Mouse (Mus musculus) ES-E14 (cell line): Measurements from ENCODE around the gene Hgfac. TPM values are rescaled to one million over a fixed set of nuclear protein-coding genes. Genes with fewer than 3 reads are reported as not detected.

Experiments used
- DNase-seq: peaks from one replicate; pipeline ENCODE4 v3.0.0-alpha.2; 2013; ENCODE audit warnings: low read depth, low spot score
- H3K27ac ChIP-seq: 2 replicates; pipeline ENCODE4 v1.5.1; 2012; ENCODE audit warnings: low read depth, mild to moderate bottlenecking, low read length, moderate library complexity, mixed read lengths; ENCODE audit not compliant: poor library complexity, insufficient read depth, severe bottlenecking
- H3K36me3 ChIP-seq: 2 replicates; pipeline ENCODE4 v1.6.1; 2012; ENCODE audit warnings: mild to moderate bottlenecking, low read length, moderate library complexity, mixed read lengths; ENCODE audit not compliant: control insufficient read depth, poor library complexity, insufficient read depth, severe bottlenecking
- H3K4me1 ChIP-seq, 2 experiments: fragments of 150-350 bp in 1 of 2; sonication (generic) in 1 of 2; 2 replicates each; pipeline ENCODE4 v1.6.1; 2012; ENCODE audit warnings: low read length in 2 of 2, mild to moderate bottlenecking in 1 of 2, mixed read lengths in 1 of 2; ENCODE audit not compliant: control insufficient read depth in 2 of 2, insufficient read depth in 2 of 2, poor library complexity in 1 of 2
- H3K4me3 ChIP-seq, 2 experiments: fragments of 150-350 bp in 1 of 2; sonication (generic) in 1 of 2; 2 replicates each; pipeline ENCODE4 v1.5.1; 2012; ENCODE audit warnings: low read length in 2 of 2, low read depth in 1 of 2, mild to moderate bottlenecking in 1 of 2, mixed read lengths in 1 of 2; ENCODE audit not compliant: insufficient read depth in 1 of 2, poor library complexity in 1 of 2, severe bottlenecking in 1 of 2
- H3K9ac ChIP-seq: 2 replicates; pipeline ENCODE4 v1.6.1; 2012; ENCODE audit warnings: low read depth, mild to moderate bottlenecking, low read length, mixed read lengths; ENCODE audit not compliant: poor library complexity, insufficient read depth, severe bottlenecking
- H3K9me3 ChIP-seq: fragments of 150-350 bp; sonication (generic); 2 replicates; pipeline ENCODE4 v1.6.1; 2012; ENCODE audit warnings: low read depth, mild to moderate bottlenecking, low read length; ENCODE audit not compliant: control insufficient read depth, insufficient read depth
- CHD2 ChIP-seq: IDR thresholded peaks from 2 replicates; pipeline ENCODE4 v1.6.1; 2014; ENCODE audit warnings: mild to moderate bottlenecking, low read depth, low read length, inconsistent platforms
- HCFC1 ChIP-seq: IDR thresholded peaks from 2 replicates; pipeline ENCODE4 v1.6.1; 2012; ENCODE audit warnings: low read length, inconsistent platforms, borderline replicate concordance; ENCODE audit not compliant: insufficient read depth
- MAFK ChIP-seq: IDR thresholded peaks from 2 replicates; pipeline ENCODE4 v1.6.1; 2014; ENCODE audit warnings: mild to moderate bottlenecking, low read depth, low read length, inconsistent platforms; ENCODE audit not compliant: insufficient read depth
- ZC3H11A ChIP-seq: IDR thresholded peaks from 2 replicates; pipeline ENCODE4 v1.6.1; 2012; ENCODE audit warnings: low read depth, mild to moderate bottlenecking, inconsistent platforms, low read length, borderline replicate concordance
- ZNF384 ChIP-seq: IDR thresholded peaks from 2 replicates; pipeline ENCODE4 v1.6.1; 2012; ENCODE audit warnings: low read depth, low read length, inconsistent platforms
- in situ Hi-C, 2 experiments: fragments of 600-800 bp; cut with MboI; formaldehyde crosslinking; loops; one replicate each; pipeline ENCODE4 v1.15.1; 2025; ENCODE audit warnings: low sequenced_read_pairs in 2 of 2, inconsistent platforms in 1 of 2; ENCODE audit not compliant: unreplicated experiment in 2 of 2
- total RNA-seq: library from RNA; depleted of rRNA; stranded (reverse); fragments of 300-350 nt; gene quantifications from 2 replicates; pipeline ENCODE4 v1.2.3, GENCODE M21; 2012

Gene Hgfac
- total RNA-seq, 1 experiment = 0.58 TPM

GRCm38 (mm10) chr5:35042431-35043109, 1.3 kb downstream of the Hgfac start:
- H3K27ac ChIP-seq = no peak overlapping the region
- DNase-seq = no peak
- no peak for TF ChIP-seq HCFC1
- no peak for TF ChIP-seq CHD2
- no peak for TF ChIP-seq ZC3H11A
- TF ChIP-seq MAFK = no peak
- TF ChIP-seq ZNF384 = no peak

GRCm38 (mm10) chr5:35043110-35043451, 1.8 kb downstream of the Hgfac start:
- TF ChIP-seq HCFC1 (no peak), ZC3H11A (peak; percentile 92)
- peak; percentile 77 for DNase-seq
- in situ Hi-C loops = loop anchor here (5.0 to 10.0 kb wide), 2 partner anchors 128 to 131 kb away; no protein-coding TSS in a partner anchor
- no peaks in the 10 kb centered on the region for H3K36me3 ChIP-seq
- H3K9me3 ChIP-seq = no peaks in the 10 kb centered on the region
- no peak overlapping the region for H3K4me3 ChIP-seq
- H3K27ac ChIP-seq = no peak overlapping the region
- H3K9ac ChIP-seq = no peak overlapping the region
- no peaks in the 10 kb centered on the region for H3K4me1 ChIP-seq

More at GRCm38 (mm10) chr5:35042431-35043109, 1.3 kb downstream of the Hgfac start:
- in situ Hi-C loops = loop anchor here (5.0 to 10.0 kb wide), 2 partner anchors 128 to 130 kb away; no protein-coding TSS in a partner anchor
- Histone ChIP-seq H3K9me3 (no peaks in the 10 kb centered on the region), H3K4me1 (no peaks in the 10 kb centered on the region), H3K36me3 (no peaks in the 10 kb centered on the region), H3K9ac (no peak overlapping the region), H3K4me3 (no peak overlapping the region)

- H3K36me3 ChIP-seq = no peaks in the 10 kb centered on the region
- in situ Hi-C loops = no loop called here
- TF ChIP-seq ZC3H11A = no peak
- TF ChIP-seq ZNF384 = no peak
- no peak for TF ChIP-seq HCFC1
- TF ChIP-seq MAFK = no peak
- no peak for TF ChIP-seq CHD2
These were observed 9.2 kb downstream of the Hgfac start for GRCm38 (mm10) chr5:35050541-35050940.

GRCm38 (mm10) chr5:35054628-35055027, 13.3 kb downstream of the Hgfac start:
- H3K27ac ChIP-seq = no peak overlapping the region
- no peaks in the 10 kb centered on the region for H3K9me3 ChIP-seq
- TF ChIP-seq HCFC1 = no peak
- no peak for TF ChIP-seq ZC3H11A
- no peak for TF ChIP-seq MAFK
- TF ChIP-seq CHD2 = no peak
- TF ChIP-seq ZNF384 = no peak
- no peak overlapping the region for H3K4me3 ChIP-seq
- no peaks in the 10 kb centered on the region for H3K4me1 ChIP-seq
- in situ Hi-C loops = no loop called here
- H3K36me3 ChIP-seq = no peaks in the 10 kb centered on the region
- DNase-seq = no peak
- no peak overlapping the region for H3K9ac ChIP-seq

More at GRCm38 (mm10) chr5:35050541-35050940, 9.2 kb downstream of the Hgfac start:
- Histone ChIP-seq H3K4me3 (no peak overlapping the region), H3K4me1 (no peaks in the 10 kb centered on the region), H3K27ac (no peak overlapping the region), H3K9ac (no peak overlapping the region), H3K9me3 (no peaks in the 10 kb centered on the region)
- DNase-seq = no peak

DNA sequence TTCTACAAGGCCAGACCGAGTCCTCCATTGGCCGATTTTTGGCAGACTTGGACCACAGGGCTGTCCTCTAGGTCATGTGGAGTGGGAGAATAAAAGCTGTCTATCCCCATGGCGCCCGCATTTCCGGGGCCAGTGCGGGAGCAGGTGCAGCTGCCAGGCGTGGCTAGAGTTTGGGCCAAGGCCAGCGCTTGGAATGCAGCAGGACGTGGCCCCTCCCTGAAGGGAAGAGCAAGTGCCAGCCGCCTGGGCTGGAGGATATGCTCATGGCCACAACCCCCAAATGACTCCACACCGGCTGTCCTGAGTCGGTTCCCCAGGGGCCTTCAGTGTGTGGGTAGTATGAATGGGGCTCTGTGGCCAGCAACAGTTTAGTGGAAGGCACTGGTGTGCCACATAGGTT, 13.8 kb downstream of the Hgfac start:
- DNase-seq = no peak
- no peaks in the 10 kb centered on the region for H3K9me3 ChIP-seq
- H3K4me3 ChIP-seq = no peak overlapping the region
- no peak for TF ChIP-seq MAFK
- TF ChIP-seq ZC3H11A = no peak
- no peaks in the 10 kb centered on the region for H3K4me1 ChIP-seq
- H3K9ac ChIP-seq = no peak overlapping the region
- in situ Hi-C loops = no loop called here
- H3K36me3 ChIP-seq = no peaks in the 10 kb centered on the region
- H3K27ac ChIP-seq = no peak overlapping the region
